Mouse (Mus musculus) urinary bladder, postnatal 25 days (tissue): ENCODE data around the gene N4bp2l1.
A peak's percentile ranks its signal among the peaks of the same experiment; 100 is the strongest.

Experiments used
- DNase-seq: peaks from one replicate; pipeline ENCODE4 v3.0.0; 2022; ENCODE audit warnings: low spot score

N4bp2l1 gene

GRCm38 (mm10) chr5:150598202-150599119 is 1.5 kb upstream of the N4bp2l1 start:
- no peak for DNase-seq

GRCm38 (mm10) chr5:150595366-150596016 is 1.5 kb downstream of the N4bp2l1 start:
- no peak for DNase-seq

GRCm38 (mm10) chr5:150594649-150595339 is 2.2 kb downstream of the N4bp2l1 start:
- no peak for DNase-seq

- DNase-seq = peak; percentile 40
Measured at GRCm38 (mm10) chr5:150593756-150594648, 3.0 kb downstream of the N4bp2l1 start.

GRCm38 (mm10) chr5:150592904-150593755 is 3.9 kb downstream of the N4bp2l1 start:
- DNase-seq = peak; percentile 39

- no peak for DNase-seq
Measured at GRCm38 (mm10) chr5:150592186-150592903, 4.6 kb downstream of the N4bp2l1 start.

GRCm38 (mm10) chr5:150589945-150590344 is 7.0 kb downstream of the N4bp2l1 start:
- no peak for DNase-seq

- DNase-seq = no peak
Measured at GRCm38 (mm10) chr5:150584337-150584729, 12.7 kb downstream of the N4bp2l1 start.

- DNase-seq = no peak
Measured at GRCm38 (mm10) chr5:150583622-150584336, 13.2 kb downstream of the N4bp2l1 start.

GRCm38 (mm10) chr5:150583181-150583580 is 13.8 kb downstream of the N4bp2l1 start:
- DNase-seq = no peak

- DNase-seq = no peak
Measured at GRCm38 (mm10) chr5:150581180-150581579, 15.8 kb downstream of the N4bp2l1 start.

GRCm38 (mm10) chr5:150578613-150579171 is 18.3 kb downstream of the N4bp2l1 start:
- DNase-seq = peak; percentile 28

GRCm38 (mm10) chr5:150576832-150577231 is 20.2 kb downstream of the N4bp2l1 start:
- no peak for DNase-seq

- DNase-seq = no peak
Measured at GRCm38 (mm10) chr5:150574885-150575284, 22.1 kb downstream of the N4bp2l1 start.

GRCm38 (mm10) chr5:150574403-150574802 is 22.6 kb downstream of the N4bp2l1 start:
- no peak for DNase-seq

GRCm38 (mm10) chr5:150570496-150571219 is 26.3 kb downstream of the N4bp2l1 start:
- DNase-seq = no peak

GRCm38 (mm10) chr5:150566971-150567370 is 30.0 kb downstream of the N4bp2l1 start:
- no peak for DNase-seq

GRCm38 (mm10) chr5:150566226-150566625 is 30.8 kb downstream of the N4bp2l1 start:
- DNase-seq = no peak
